Mouse (Mus musculus) limb, embryonic 12.5 days (tissue): Measurements from ENCODE around the gene 1810043G02Rik. TPM values are rescaled to one million over a fixed set of nuclear protein-coding genes. Genes with fewer than 3 reads are reported as not detected.
"Not testable (repeated sequence)": the region's sequence is repeated elsewhere in the genome, so short reads cannot be mapped to it uniquely, and the experiment has no call there.

Experiments used
- ATAC-seq: fragments of 200-750 bp; cut with Nextera tagmentation; 2 replicates; pipeline ENCODE4 v1.8.0; 2017; ENCODE audit warnings: low read depth, moderate TSS enrichment; ENCODE audit not compliant: insufficient number of reproducible peaks, insufficient read depth, low FRiP score, low TSS enrichment
- H3K27ac ChIP-seq: fragments of 300-500 bp; sonication (generic); 2 replicates; pipeline ENCODE4 v1.5.1; 2016; ENCODE audit warnings: mild to moderate bottlenecking, moderate library complexity
- H3K27me3 ChIP-seq: fragments of 300-500 bp; sonication (generic); 2 replicates; pipeline ENCODE4 v1.6.1; 2016; ENCODE audit warnings: mild to moderate bottlenecking, moderate library complexity
- H3K36me3 ChIP-seq: fragments of 300-500 bp; sonication (generic); 2 replicates; pipeline ENCODE4 v1.6.1; 2016; ENCODE audit warnings: mild to moderate bottlenecking, moderate library complexity
- H3K4me1 ChIP-seq: fragments of 300-500 bp; sonication (generic); replicated peaks from 2 replicates; pipeline ENCODE4 v1.6.1; 2016
- H3K4me2 ChIP-seq: fragments of 300-500 bp; sonication (generic); 2 replicates; pipeline ENCODE4 v1.6.1; 2016; ENCODE audit warnings: mild to moderate bottlenecking, moderate library complexity
- H3K4me3 ChIP-seq: fragments of 300-500 bp; sonication (generic); replicated peaks from 2 replicates; pipeline ENCODE4 v1.5.1; 2016; ENCODE audit warnings: mild to moderate bottlenecking
- H3K9ac ChIP-seq: fragments of 300-500 bp; sonication (generic); replicated peaks from 2 replicates; pipeline ENCODE4 v1.6.1; 2016; ENCODE audit warnings: mild to moderate bottlenecking, moderate library complexity
- H3K9me3 ChIP-seq: fragments of 300-500 bp; sonication (generic); 2 replicates; pipeline ENCODE4 v1.6.1; 2016; ENCODE audit warnings: mild to moderate bottlenecking, moderate library complexity
- WGBS: fragments of 180-500 bp; shearing (Covaris S2); methylation state at CpG from one replicate; pipeline ENCODE4 v1.1.7; 2016; 5-methylcytosine and 5-hydroxymethylcytosine counted together
- polyA plus RNA-seq: library from polyadenylated mRNA; unstranded; fragments of >200 nt; fragmentation: Nextera tagmentation; extraction: Ambion mirVana; gene quantifications from 2 replicates; pipeline ENCODE4 v1.2.1, GENCODE M21; 2016

The 1810043G02Rik gene
- polyA plus RNA-seq, 1 experiment from 2014 or later, result 29.2 TPM

- ATAC-seq, result peak; percentile 73
- peak overlapping the region; percentile 55 for H3K4me2 ChIP-seq
- WGBS, result 21% methylated on average over 19 of the region's 19 CpGs
- peaks cover 3% of the 10 kb centered on the region; the same call in 1 of the 2 replicates for H3K27me3 ChIP-seq
- H3K4me1 ChIP-seq, result no peaks in the 10 kb centered on the region
- peaks cover 8% of the 10 kb centered on the region; the same call in 1 of the 2 replicates for H3K9me3 ChIP-seq
- H3K4me3 ChIP-seq, result peak overlapping the region; percentile 29
- H3K36me3 ChIP-seq, result no peaks in the 10 kb centered on the region
- H3K27ac ChIP-seq, result no peak overlapping the region
- H3K9ac ChIP-seq, result 0 out of 2 replicates have a peak overlapping the region, but pooled peaks have one; percentile 12
Observed at GRCm38 (mm10) chr10:78018797-78019203, 40.5 kb downstream of the 1810043G02Rik start.

DNA sequence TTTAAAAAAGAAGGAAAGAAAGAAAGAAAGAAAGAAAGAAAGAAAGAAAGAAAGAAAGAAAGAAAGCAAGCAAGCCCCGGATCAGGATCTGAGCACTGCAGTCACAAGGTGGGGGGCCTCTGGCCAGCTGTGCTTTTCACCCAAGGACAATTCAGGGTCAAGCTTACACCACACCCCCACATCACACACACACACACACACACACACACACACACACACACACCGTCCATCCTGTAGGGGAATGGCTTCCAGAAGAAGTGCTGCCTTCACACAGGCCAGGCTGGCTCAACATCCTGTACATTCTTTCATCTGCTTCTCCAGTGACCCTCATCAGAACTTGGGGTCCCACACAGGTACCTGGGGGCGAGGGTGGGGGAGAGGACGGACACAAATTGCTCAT, 41.0 kb downstream of the 1810043G02Rik start:
- 86% methylated on average over 4 of the region's 4 CpGs for WGBS
- Histone ChIP-seq H3K9me3 (peaks cover 8% of the 10 kb centered on the region; the same call in 1 of the 2 replicates), H3K4me3 (no peak overlapping the region), H3K27ac (no peak overlapping the region), H3K4me1 (no peaks in the 10 kb centered on the region), H3K27me3 (peaks cover 3% of the 10 kb centered on the region; the same call in 1 of the 2 replicates), H3K9ac (no peak overlapping the region), H3K4me2 (no peak overlapping the region), H3K36me3 (no peaks in the 10 kb centered on the region)
- ATAC-seq, result no peak

DNA sequence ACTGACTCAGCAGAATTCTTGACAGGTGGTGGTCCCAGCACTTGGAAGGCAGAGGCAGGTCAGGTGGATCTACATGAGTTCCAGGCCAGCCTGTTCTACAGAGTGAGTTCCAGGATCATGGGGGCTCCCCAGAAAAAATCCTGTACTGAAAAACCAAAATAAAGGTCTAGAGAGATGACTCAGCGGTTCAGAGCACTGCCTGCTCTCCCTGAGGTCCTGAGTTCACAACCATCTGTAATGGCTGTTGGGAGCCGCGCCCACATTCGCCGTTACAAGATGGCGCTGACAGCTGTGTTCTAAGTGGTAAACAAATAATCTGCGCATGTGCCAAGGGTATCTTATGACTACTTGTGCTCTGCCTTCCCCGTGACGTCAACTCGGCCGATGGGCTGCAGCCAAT, 41.7 kb downstream of the 1810043G02Rik start:
- H3K9me3 ChIP-seq, ATAC-seq, H3K36me3 ChIP-seq, H3K4me3 ChIP-seq, H3K27ac ChIP-seq, H3K4me1 ChIP-seq, H3K4me2 ChIP-seq, H3K9ac ChIP-seq, H3K27me3 ChIP-seq: not testable (repeated sequence)
- 97% methylated on average over 7 of the region's 11 CpGs for WGBS

GRCm38 (mm10) chr10:78025453-78025852, 47.1 kb downstream of the 1810043G02Rik start:
- not testable (repeated sequence) for ATAC-seq, H3K27ac ChIP-seq, H3K27me3 ChIP-seq, H3K36me3 ChIP-seq, H3K4me2 ChIP-seq, H3K4me3 ChIP-seq, H3K4me1 ChIP-seq, H3K9me3 ChIP-seq, H3K9ac ChIP-seq
- WGBS, result 72% methylated on average over 6 of the region's 8 CpGs

- H3K27me3 ChIP-seq, result no peaks in the 10 kb centered on the region
- H3K4me3 ChIP-seq, result no peak overlapping the region
- no peaks in the 10 kb centered on the region for H3K9me3 ChIP-seq
- ATAC-seq, result peak; percentile 47; the same call in 1 of the 2 replicates
- no peaks in the 10 kb centered on the region for H3K36me3 ChIP-seq
- no peak overlapping the region for H3K9ac ChIP-seq
- H3K27ac ChIP-seq, result no peak overlapping the region
- H3K4me2 ChIP-seq, result no peak overlapping the region
- 4% methylated on average over 5 of the region's 5 CpGs for WGBS
- no peaks in the 10 kb centered on the region for H3K4me1 ChIP-seq
Observed at GRCm38 (mm10) chr10:78028129-78028528, 49.8 kb downstream of the 1810043G02Rik start.

- ATAC-seq, result no peak
- no peak overlapping the region for H3K4me2 ChIP-seq
- no peaks in the 10 kb centered on the region for H3K36me3 ChIP-seq
- H3K27me3 ChIP-seq, result no peaks in the 10 kb centered on the region
- 75% methylated on average over 1 of the region's 1 CpGs for WGBS
- no peak overlapping the region for H3K27ac ChIP-seq
- H3K9me3 ChIP-seq, result no peaks in the 10 kb centered on the region
- H3K4me3 ChIP-seq, result no peak overlapping the region
- no peaks in the 10 kb centered on the region for H3K4me1 ChIP-seq
- no peak overlapping the region for H3K9ac ChIP-seq
Observed at GRCm38 (mm10) chr10:78029080-78029479, 50.8 kb downstream of the 1810043G02Rik start.

DNA sequence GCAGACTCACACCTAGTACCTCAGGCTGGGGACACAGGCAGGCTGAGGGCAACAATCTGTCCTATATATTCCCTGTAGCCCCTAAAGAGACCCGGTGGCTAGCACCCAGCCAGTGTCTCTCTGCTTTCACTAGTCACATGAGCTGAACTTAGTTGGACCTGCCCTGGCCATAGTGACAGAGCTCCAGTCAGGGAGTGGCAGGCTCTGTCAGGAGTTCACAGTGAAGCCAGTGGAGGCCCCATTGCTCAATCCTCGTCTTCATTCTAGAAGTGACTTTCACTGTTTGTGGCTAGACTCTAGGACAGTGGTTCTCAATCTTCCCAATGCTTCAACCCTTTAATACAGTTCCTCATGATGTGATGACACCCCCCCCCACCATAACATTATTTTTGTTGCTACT, 53.7 kb downstream of the 1810043G02Rik start:
- Histone ChIP-seq H3K4me3 (no peak overlapping the region), H3K27me3 (peaks cover 3% of the 10 kb centered on the region; the same call in 1 of the 2 replicates), H3K9ac (no peak overlapping the region), H3K27ac (no peak overlapping the region), H3K4me2 (no peak overlapping the region), H3K4me1 (no peaks in the 10 kb centered on the region), H3K9me3 (no peaks in the 10 kb centered on the region), H3K36me3 (no peaks in the 10 kb centered on the region)
- WGBS, result 85% methylated on average over 2 of the region's 2 CpGs
- ATAC-seq, result no peak

Other genes with a start within 250 kb of the 1810043G02Rik start
- gene Gm18596, start 235.9 kb upstream of the 1810043G02Rik start, polyA plus RNA-seq, result not detected in 2 replicates
- not detected in 2 replicates for gene Gm9736, start 227.2 kb upstream of the 1810043G02Rik start, polyA plus RNA-seq
- not detected in 2 replicates for gene Gm3233, start 218.8 kb upstream of the 1810043G02Rik start, polyA plus RNA-seq
- gene Gm3238, start 207.2 kb upstream of the 1810043G02Rik start, polyA plus RNA-seq, result not detected in 2 replicates
- gene Gm7138, start 201.6 kb upstream of the 1810043G02Rik start, polyA plus RNA-seq, result not detected in 2 replicates
- gene Gm3250, start 196.0 kb upstream of the 1810043G02Rik start, polyA plus RNA-seq, result not detected in 2 replicates
- gene Gm7137, start 190.3 kb upstream of the 1810043G02Rik start, polyA plus RNA-seq, result not detected in 2 replicates
- not detected in 2 replicates for gene Gm9639, start 183.4 kb upstream of the 1810043G02Rik start, polyA plus RNA-seq
- not detected in 2 replicates for gene Gm19668, start 179.4 kb upstream of the 1810043G02Rik start, polyA plus RNA-seq
- gene Gm9507, start 166.7 kb upstream of the 1810043G02Rik start, polyA plus RNA-seq, result not detected in 2 replicates
- not detected in 2 replicates for gene Gm2696, start 163.8 kb upstream of the 1810043G02Rik start, polyA plus RNA-seq
- not detected in 2 replicates for gene Krtap10-4, start 151.4 kb upstream of the 1810043G02Rik start, polyA plus RNA-seq
- gene Krtap10-10, start 142.6 kb upstream of the 1810043G02Rik start, polyA plus RNA-seq, result not detected in 2 replicates
- not detected in 2 replicates for gene Gm36176, start 131.7 kb upstream of the 1810043G02Rik start, polyA plus RNA-seq
- gene Gm10318, start 125.7 kb upstream of the 1810043G02Rik start, polyA plus RNA-seq, result not detected in 2 replicates
- gene Gm3285, start 116.5 kb upstream of the 1810043G02Rik start, polyA plus RNA-seq, result not detected in 2 replicates
- 3.1 and 3.4 TPM in 2 replicates for gene Lrrc3, start 76.0 kb upstream of the 1810043G02Rik start, polyA plus RNA-seq
- 0.29 and 0.53 TPM in 2 replicates for gene Trpm2, start 8.0 kb upstream of the 1810043G02Rik start, polyA plus RNA-seq
- gene Pfkl, start 31.6 kb downstream of the 1810043G02Rik start, polyA plus RNA-seq, result 172 and 174 TPM in 2 replicates
- not detected in 2 replicates for gene Dnmt3l, start 63.4 kb downstream of the 1810043G02Rik start, polyA plus RNA-seq
- gene Aire, start 65.1 kb downstream of the 1810043G02Rik start, polyA plus RNA-seq, result 0.53 and 0.90 TPM in 2 replicates
- 3.0 and 3.1 TPM in 2 replicates for gene Icosl, start 90.8 kb downstream of the 1810043G02Rik start, polyA plus RNA-seq
- 30.9 and 34.0 TPM in 2 replicates for gene D10Jhu81e, start 191.3 kb downstream of the 1810043G02Rik start, polyA plus RNA-seq
- gene Pwp2, start 206.6 kb downstream of the 1810043G02Rik start, polyA plus RNA-seq, result 27.1 and 28.6 TPM in 2 replicates